Mouse (Mus musculus) brain, embryonic 14.5 days (tissue): ENCODE measurements around the gene Lsm14b.

Experiments used
- CTCF ChIP-seq: fragments of 200-500 bp; IDR thresholded peaks from 2 replicates; pipeline ENCODE4 v1.5.1; 2012; ENCODE audit warnings: inconsistent platforms, mild to moderate bottlenecking, moderate library complexity, borderline replicate concordance; ENCODE audit not compliant: insufficient read depth, insufficient read length; ENCODE audit errors: extremely low read depth
- POLR2A ChIP-seq: fragments of 200-500 bp; IDR thresholded peaks from 2 replicates; pipeline ENCODE4 v1.6.1; 2012; ENCODE audit warnings: mild to moderate bottlenecking, inconsistent platforms, borderline replicate concordance; ENCODE audit not compliant: poor library complexity, insufficient read depth, insufficient read length, severe bottlenecking; ENCODE audit errors: extremely low read depth

- TF ChIP-seq POLR2A (no peak), CTCF (no peak)
Measured at GRCm38 (mm10) chr2:180080680-180081079, 55.9 kb downstream of the Lsm14b start.
